Mouse (Mus musculus) spleen, embryonic (tissue): ENCODE measurements at regions not wholly inside any gene's neighbourhood (a gene's known extent, or its start where the extent isn't known, plus 50 kb on each side); places are given as distances from the start of the nearest gene placed in this dataset.

ENCODE experiments used
- CTCF ChIA-PET: fragments of 350-600 bp; sonication (Branson Sonifier 250); formaldehyde crosslinking; loops from one replicate; lab custom pipeline; 2022; lab: Charles Lee

- CTCF ChIA-PET = no interaction called here
Observed at GRCm38 (mm10) chr11:10798079-10798478, 315.9 kb upstream of the Vwc2 start.

DNA sequence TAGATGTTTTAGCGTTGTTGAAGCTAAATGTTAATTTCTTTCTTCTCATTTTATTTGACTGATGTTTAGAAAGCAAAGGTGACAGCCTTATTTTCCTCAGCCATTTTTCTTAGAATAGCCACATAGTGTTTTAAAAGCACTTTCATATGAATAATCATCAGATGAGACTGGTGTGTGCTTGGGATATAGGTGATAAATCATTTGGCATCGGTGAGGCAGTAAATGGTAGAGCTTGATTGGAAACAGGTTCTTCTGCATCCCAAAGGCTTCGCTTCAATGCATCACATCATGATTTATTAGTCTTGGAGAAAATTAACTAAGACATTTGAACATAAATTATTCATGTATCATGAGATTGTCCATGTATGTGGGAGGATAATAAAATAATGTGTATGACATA is 273.8 kb upstream of the Vwc2 start:
- CTCF ChIA-PET = no interaction called here

GRCm38 (mm10) chr11:10841083-10841482 is 272.9 kb upstream of the Vwc2 start:
- CTCF ChIA-PET = no interaction called here

DNA sequence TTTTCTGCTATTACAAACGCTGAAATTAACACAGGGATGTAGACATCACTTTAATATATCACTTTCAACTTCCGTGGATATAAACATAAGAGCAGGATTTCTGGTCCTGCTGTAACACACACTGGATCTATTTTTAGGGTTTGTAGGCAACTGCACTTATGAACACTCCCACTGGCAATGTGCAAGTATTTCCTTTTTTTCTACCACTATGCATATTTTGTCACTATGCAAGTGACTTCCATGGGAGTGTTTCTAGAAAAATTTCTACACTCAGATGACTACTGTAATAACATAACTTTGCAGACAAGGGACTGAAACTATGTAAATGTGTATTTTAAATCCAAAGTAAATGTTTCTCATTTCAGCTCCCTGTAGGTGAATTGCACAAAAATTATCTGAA is 241.8 kb upstream of the Vwc2 start:
- CTCF ChIA-PET = no interaction called here

GRCm38 (mm10) chr11:10893302-10893701 is 220.7 kb upstream of the Vwc2 start:
- CTCF ChIA-PET = no interaction called here

GRCm38 (mm10) chr11:10923998-10924397 is 190.0 kb upstream of the Vwc2 start:
- CTCF ChIA-PET = no interaction called here

GRCm38 (mm10) chr11:10952914-10953313 is 161.1 kb upstream of the Vwc2 start:
- CTCF ChIA-PET = interaction anchor here (0.7 kb wide), 1 partner anchor 239 kb away, joined by 3 read pairs; no protein-coding TSS in a partner anchor
